Mouse (Mus musculus): ENCODE results near the gene Sec22a.

The Sec22a gene

GRCm38 (mm10) chr16:35363150-35364062 is at the start of gene Sec22a:
Sec22a (minus strand) TSS chr16:35363918.
- peak; percentile 91 for DNase-seq (ENCODE audit: low read depth, low spot score)

- DNase-seq (ENCODE audit: low read depth, low spot score), result no peak
These were observed 43.0 kb upstream of the Sec22a start for GRCm38 (mm10) chr16:35406706-35407105.

GRCm38 (mm10) chr16:35406166-35406565 is 42.4 kb upstream of the Sec22a start:
- no peak for DNase-seq (ENCODE audit: low read depth, low spot score)

GRCm38 (mm10) chr16:35405348-35406080 is 41.8 kb upstream of the Sec22a start:
- DNase-seq (ENCODE audit: low read depth, low spot score), result no peak

GRCm38 (mm10) chr16:35404864-35405263 is 41.1 kb upstream of the Sec22a start:
- DNase-seq (ENCODE audit: low read depth, low spot score), result no peak

GRCm38 (mm10) chr16:35403891-35404290 is 40.2 kb upstream of the Sec22a start:
- no peak for DNase-seq (ENCODE audit: low read depth, low spot score)

GRCm38 (mm10) chr16:35403356-35403755 is 39.6 kb upstream of the Sec22a start:
- no peak for DNase-seq (ENCODE audit: low read depth, low spot score)

GRCm38 (mm10) chr16:35392813-35393212 is 29.1 kb upstream of the Sec22a start:
- DNase-seq (ENCODE audit: low read depth, low spot score), result no peak

- no peak for DNase-seq (ENCODE audit: low read depth, low spot score)
These were observed 21.9 kb upstream of the Sec22a start for GRCm38 (mm10) chr16:35385654-35386053.

- no peak for DNase-seq (ENCODE audit: low read depth, low spot score)
These were observed 16.3 kb upstream of the Sec22a start for GRCm38 (mm10) chr16:35380048-35380447.

- no peak for DNase-seq (ENCODE audit: low read depth, low spot score)
These were observed 15.6 kb upstream of the Sec22a start for GRCm38 (mm10) chr16:35379344-35379743.

- no peak for DNase-seq (ENCODE audit: low read depth, low spot score)
These were observed 328 bp upstream of the Sec22a start for GRCm38 (mm10) chr16:35364063-35364428.

- no peak for DNase-seq (ENCODE audit: low read depth, low spot score)
These were observed 1.5 kb downstream of the Sec22a start for GRCm38 (mm10) chr16:35362221-35362620.

GRCm38 (mm10) chr16:35360593-35360992 is 3.1 kb downstream of the Sec22a start:
- DNase-seq (ENCODE audit: low read depth, low spot score), result peak; percentile 46

GRCm38 (mm10) chr16:35357449-35357848 is 6.3 kb downstream of the Sec22a start:
- DNase-seq (ENCODE audit: low read depth, low spot score), result no peak

GRCm38 (mm10) chr16:35330451-35330850 is 33.3 kb downstream of the Sec22a start:
- peak; percentile 8 for DNase-seq (ENCODE audit: low read depth, low spot score)

- DNase-seq (ENCODE audit: low read depth, low spot score), result no peak
These were observed 43.9 kb downstream of the Sec22a start for GRCm38 (mm10) chr16:35319773-35320172.

GRCm38 (mm10) chr16:35319335-35319734 is 44.4 kb downstream of the Sec22a start:
- peak; percentile 46 for DNase-seq (ENCODE audit: low read depth, low spot score)

- no peak for DNase-seq (ENCODE audit: low read depth, low spot score)
These were observed 45.3 kb downstream of the Sec22a start for GRCm38 (mm10) chr16:35318397-35318796.

GRCm38 (mm10) chr16:35317460-35317859 is 46.3 kb downstream of the Sec22a start:
- DNase-seq (ENCODE audit: low read depth, low spot score), result no peak

- DNase-seq (ENCODE audit: low read depth, low spot score), result no peak
These were observed 46.9 kb downstream of the Sec22a start for GRCm38 (mm10) chr16:35316856-35317264.

- no peak for DNase-seq (ENCODE audit: low read depth, low spot score)
These were observed 48.2 kb downstream of the Sec22a start for GRCm38 (mm10) chr16:35315496-35315895.

GRCm38 (mm10) chr16:35311586-35311985 is 52.1 kb downstream of the Sec22a start:
- DNase-seq (ENCODE audit: low read depth, low spot score), result no peak

Measured in retina, postnatal 7 days (tissue).